Mouse (Mus musculus) MEL (cell line): ENCODE data around the gene H2-Q7.
"Not testable (repeated sequence)": the region's sequence is repeated elsewhere in the genome, so short reads cannot be mapped to it uniquely, and the experiment has no call there.

ENCODE experiments used
- CTCF ChIP-seq, 3 experiments: IDR thresholded peaks in 2 of 3; conservative IDR thresholded peaks in 1 of 3; 2 replicates each; pipeline ENCODE4 v1.5.1; 2011 to 2012; ENCODE audit warnings: low read length in 3 of 3, low read depth in 2 of 3, mild to moderate bottlenecking in 2 of 3, improper control_type of control experiment in 1 of 3, inconsistent platforms in 1 of 3, mixed read lengths in 1 of 3, moderate library complexity in 1 of 3; ENCODE audit not compliant: control insufficient read depth in 1 of 3, insufficient read depth in 1 of 3, poor library complexity in 1 of 3, severe bottlenecking in 1 of 3
- EP300 ChIP-seq, 2 experiments: IDR thresholded peaks; 2 replicates each; pipeline ENCODE4 v1.6.1; 2011; ENCODE audit warnings: improper control_type of control experiment in 2 of 2, low read length in 2 of 2, low read depth in 1 of 2, mild to moderate bottlenecking in 1 of 2
- ETS1 ChIP-seq: IDR thresholded peaks from 2 replicates; pipeline ENCODE4 v1.6.1; 2012; ENCODE audit warnings: low read depth, mild to moderate bottlenecking, inconsistent platforms, low read length, improper control_type of control experiment, moderate library complexity
- POLR2A ChIP-seq, 2 experiments: IDR thresholded peaks; 2 replicates each; pipeline ENCODE4 v1.6.1; 2011 to 2012; ENCODE audit warnings: low read length in 2 of 2, mild to moderate bottlenecking in 2 of 2, control low read depth in 1 of 2, improper control_type of control experiment in 1 of 2, low read depth in 1 of 2, moderate library complexity in 1 of 2; ENCODE audit not compliant: control insufficient read depth in 1 of 2, insufficient read depth in 1 of 2, poor library complexity in 1 of 2
- POLR2AphosphoS2 ChIP-seq: IDR thresholded peaks from 2 replicates; pipeline ENCODE4 v1.6.1; 2011; ENCODE audit warnings: low read length, improper control_type of control experiment
- SMC3 ChIP-seq: IDR thresholded peaks from 2 replicates; pipeline ENCODE4 v1.6.1; 2011; ENCODE audit warnings: low read depth, low read length, improper control_type of control experiment
- TBP ChIP-seq: IDR thresholded peaks from 2 replicates; pipeline ENCODE4 v1.8.0; 2011; ENCODE audit warnings: low read depth, low read length, improper control_type of control experiment
- ZC3H11A ChIP-seq: IDR thresholded peaks from 2 replicates; pipeline ENCODE4 v1.6.1; 2012; ENCODE audit warnings: low read depth, mild to moderate bottlenecking, inconsistent platforms, low read length, improper control_type of control experiment
- ZNF384 ChIP-seq: IDR thresholded peaks from 2 replicates; pipeline ENCODE4 v1.6.1; 2012; ENCODE audit warnings: low read depth, mild to moderate bottlenecking, inconsistent platforms, low read length, improper control_type of control experiment

DNA sequence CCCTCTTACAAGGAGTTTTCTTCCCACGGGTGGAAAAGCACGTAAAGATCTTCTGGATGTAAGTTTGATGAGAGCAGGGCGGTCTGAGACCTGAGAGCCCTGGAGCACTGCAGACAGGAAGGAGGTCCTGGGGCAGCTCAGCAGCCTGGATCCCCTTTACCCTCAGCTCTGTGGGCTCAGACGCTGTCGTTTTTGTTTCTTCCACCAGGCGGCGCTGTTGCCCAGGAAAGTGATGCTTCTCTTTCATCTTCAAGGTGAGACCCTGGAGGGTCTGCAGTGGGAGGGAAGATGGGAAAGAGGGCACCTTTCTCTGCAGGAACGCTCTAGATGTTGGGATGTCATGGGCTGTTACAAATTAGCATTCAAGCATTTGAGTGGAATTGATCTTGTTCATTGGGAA lies 4.1 kb upstream of the H2-Q7 start:
- not testable (repeated sequence) for TF ChIP-seq POLR2A (IDR thresholded peaks at IDR 0.05; ENCODE audit: control insufficient read depth in 1 of 2, insufficient read depth in 1 of 2, low read depth in 1 of 2, low read length in 2 of 2, poor library complexity in 1 of 2); ZC3H11A; EP300 (IDR thresholded peaks at IDR 0.05; ENCODE audit: low read depth in 1 of 2, low read length in 2 of 2); ETS1; TBP; POLR2AphosphoS2; ZNF384
- TF ChIP-seq CTCF (IDR thresholded peaks at IDR 0.05 in 2 of 3, conservative IDR thresholded peaks at IDR 0.05 in 1 of 3; ENCODE audit: control insufficient read depth in 1 of 3, insufficient read depth in 1 of 3, low read depth in 2 of 3, low read length in 3 of 3, poor library complexity in 1 of 3, severe bottlenecking in 1 of 3) (peak; percentile 45 to 65 (median 50)), SMC3 (0 out of 2 replicates have a peak, but pooled peaks have one; percentile 12)
